Mouse (Mus musculus): ENCODE measurements around the gene Dcpp2. TPM values are rescaled to one million over a fixed set of nuclear protein-coding genes. Genes with fewer than 3 reads are reported as not detected.
"Not testable (repeated sequence)": the region's sequence is repeated elsewhere in the genome, so short reads cannot be mapped to it uniquely, and the experiment has no call there.

Dcpp2 gene
- polyA plus RNA-seq, 1 experiment from 2014 or later = not detected

- H3K36me3 ChIP-seq (replicated peaks); H3K4me2 ChIP-seq; H3K4me1 ChIP-seq; ATAC-seq (replicated peaks); H3K9me3 ChIP-seq; H3K27me3 ChIP-seq (replicated peaks); H3K4me3 ChIP-seq; H3K9ac ChIP-seq; H3K27ac ChIP-seq: not testable (repeated sequence)
- WGBS = 86% methylated on average over 4 of the region's 4 CpGs
These were observed 66.8 kb downstream of the Dcpp2 start for GRCm38 (mm10) chr17:23947486-23947885.

GRCm38 (mm10) chr17:23949068-23949467 lies 68.4 kb downstream of the Dcpp2 start:
- no peak overlapping the region for H3K27ac ChIP-seq
- H3K9me3 ChIP-seq = no peaks in the 10 kb centered on the region
- no peak overlapping the region for H3K4me2 ChIP-seq
- H3K4me3 ChIP-seq = no peak overlapping the region
- no peaks in the 10 kb centered on the region for H3K27me3 ChIP-seq (replicated peaks)
- H3K9ac ChIP-seq = no peak overlapping the region
- no peak for ATAC-seq (replicated peaks)
- WGBS = 81% methylated on average over 2 of the region's 2 CpGs
- H3K4me1 ChIP-seq = no peaks in the 10 kb centered on the region
- no peaks in the 10 kb centered on the region for H3K36me3 ChIP-seq (replicated peaks)

Other genes with a start within 250 kb of the Dcpp2 start
- gene Mmp25, start 235.6 kb upstream of the Dcpp2 start, polyA plus RNA-seq (2015; fragmentation: Nextera tagmentation; extraction: Ambion mirVana) = 1.2 and 1.7 TPM in 2 replicates
- 0.22 TPM in 1 of 2 replicates, not detected in the other for gene Bicdl2, start 220.4 kb upstream of the Dcpp2 start, polyA plus RNA-seq (2015; fragmentation: Nextera tagmentation; extraction: Ambion mirVana)
- 120 and 121 TPM in 2 replicates for gene Hcfc1r1, start 207.3 kb upstream of the Dcpp2 start, polyA plus RNA-seq (2015; fragmentation: Nextera tagmentation; extraction: Ambion mirVana)
- 39.1 and 42.9 TPM in 2 replicates for gene Thoc6, start 207.0 kb upstream of the Dcpp2 start, polyA plus RNA-seq (2015; fragmentation: Nextera tagmentation; extraction: Ambion mirVana)
- gene Tnfrsf12a, start 203.4 kb upstream of the Dcpp2 start, polyA plus RNA-seq (2015; fragmentation: Nextera tagmentation; extraction: Ambion mirVana) = 2.4 and 2.5 TPM in 2 replicates
- 0.23 TPM in 1 of 2 replicates, not detected in the other for gene Cldn6, start 201.6 kb upstream of the Dcpp2 start, polyA plus RNA-seq (2015; fragmentation: Nextera tagmentation; extraction: Ambion mirVana)
- 0.68 and 0.89 TPM in 2 replicates for gene Cldn9, start 196.9 kb upstream of the Dcpp2 start, polyA plus RNA-seq (2015; fragmentation: Nextera tagmentation; extraction: Ambion mirVana)
- gene 1520401A03Rik, start 158.1 kb upstream of the Dcpp2 start, polyA plus RNA-seq (2015; fragmentation: Nextera tagmentation; extraction: Ambion mirVana) = 0.06 and 0.11 TPM in 2 replicates
- gene Pkmyt1, start 154.5 kb upstream of the Dcpp2 start, polyA plus RNA-seq (2015; fragmentation: Nextera tagmentation; extraction: Ambion mirVana) = 22.6 and 23.1 TPM in 2 replicates
- 70.9 and 72.6 TPM in 2 replicates for gene Paqr4, start 140.0 kb upstream of the Dcpp2 start, polyA plus RNA-seq (2015; fragmentation: Nextera tagmentation; extraction: Ambion mirVana)
- 1.4 and 1.5 TPM in 2 replicates for gene Kremen2, start 135.0 kb upstream of the Dcpp2 start, polyA plus RNA-seq (2015; fragmentation: Nextera tagmentation; extraction: Ambion mirVana)
- 242 and 257 TPM in 2 replicates for gene Flywch1, start 109.3 kb upstream of the Dcpp2 start, polyA plus RNA-seq (2015; fragmentation: Nextera tagmentation; extraction: Ambion mirVana)
- 90.1 and 90.2 TPM in 2 replicates for gene Flywch2, start 94.8 kb upstream of the Dcpp2 start, polyA plus RNA-seq (2015; fragmentation: Nextera tagmentation; extraction: Ambion mirVana)
- gene Srrm2, start 90.3 kb upstream of the Dcpp2 start, polyA plus RNA-seq (2015; fragmentation: Nextera tagmentation; extraction: Ambion mirVana) = 552 and 579 TPM in 2 replicates
- 1,171 and 1,223 TPM in 2 replicates for gene Elob, start 51.7 kb upstream of the Dcpp2 start, polyA plus RNA-seq (2015; fragmentation: Nextera tagmentation; extraction: Ambion mirVana)
- gene Prss33, start 44.8 kb upstream of the Dcpp2 start, polyA plus RNA-seq (2015; fragmentation: Nextera tagmentation; extraction: Ambion mirVana) = 0.15 and 0.22 TPM in 2 replicates
- gene Prss32, start 37.0 kb upstream of the Dcpp2 start, polyA plus RNA-seq (2015; fragmentation: Nextera tagmentation; extraction: Ambion mirVana) = not detected in 2 replicates
- 1.4 and 1.6 TPM in 2 replicates for gene Prss41, start 36.7 kb upstream of the Dcpp2 start, polyA plus RNA-seq (2015; fragmentation: Nextera tagmentation; extraction: Ambion mirVana)
- gene Prss21, start 12.8 kb upstream of the Dcpp2 start, polyA plus RNA-seq (2015; fragmentation: Nextera tagmentation; extraction: Ambion mirVana) = not detected in 2 replicates
- gene Dcpp1, start within 50 bp of the Dcpp2 start, polyA plus RNA-seq (2015; fragmentation: Nextera tagmentation; extraction: Ambion mirVana) = not detected in 2 replicates
- not detected in 2 replicates for gene Dcpp3, start 36.6 kb downstream of the Dcpp2 start, polyA plus RNA-seq (2015; fragmentation: Nextera tagmentation; extraction: Ambion mirVana)
- gene Sbp, start 60.8 kb downstream of the Dcpp2 start, polyA plus RNA-seq (2015; fragmentation: Nextera tagmentation; extraction: Ambion mirVana) = not detected in 2 replicates
- gene Sbpl, start 74.4 kb downstream of the Dcpp2 start, polyA plus RNA-seq (2015; fragmentation: Nextera tagmentation; extraction: Ambion mirVana) = not detected in 2 replicates
- not detected in 2 replicates for gene Prss30, start 99.7 kb downstream of the Dcpp2 start, polyA plus RNA-seq (2015; fragmentation: Nextera tagmentation; extraction: Ambion mirVana)
- gene Prss22, start 117.2 kb downstream of the Dcpp2 start, polyA plus RNA-seq (2015; fragmentation: Nextera tagmentation; extraction: Ambion mirVana) = not detected in 2 replicates
- 0.36 and 0.44 TPM in 2 replicates for gene Prss27, start 157.3 kb downstream of the Dcpp2 start, polyA plus RNA-seq (2015; fragmentation: Nextera tagmentation; extraction: Ambion mirVana)
- gene Kctd5, start 192.6 kb downstream of the Dcpp2 start, polyA plus RNA-seq (2015; fragmentation: Nextera tagmentation; extraction: Ambion mirVana) = 73.4 and 77.9 TPM in 2 replicates

All from midbrain, embryonic 15.5 days (tissue).